Mouse (Mus musculus) ovary, postnatal 36 days (tissue): ENCODE data around the gene Taf9.

Experiments used
- DNase-seq: peaks from one replicate; pipeline ENCODE4 v3.0.0; 2022; ENCODE audit warnings: low spot score, mixed read lengths

Gene Taf9

GRCm38 (mm10) chr13:100669291-100670022 lies 18.1 kb downstream of the Taf9 start, which contains the start of gene Ccdc125:
Ccdc125 (plus strand) TSS chr13:100669717.
- DNase-seq: peak; percentile 39

- DNase-seq: no peak
Measured at GRCm38 (mm10) chr13:100670181-100670741, 18.9 kb downstream of the Taf9 start.

- DNase-seq: no peak
Measured at GRCm38 (mm10) chr13:100675936-100676635, 24.7 kb downstream of the Taf9 start.

- no peak for DNase-seq
Measured at GRCm38 (mm10) chr13:100681615-100682014, 30.2 kb downstream of the Taf9 start.

GRCm38 (mm10) chr13:100682837-100683236 lies 31.5 kb downstream of the Taf9 start:
- DNase-seq: no peak

GRCm38 (mm10) chr13:100684355-100684754 lies 33.0 kb downstream of the Taf9 start:
- DNase-seq: no peak

- DNase-seq: no peak
Measured at GRCm38 (mm10) chr13:100687513-100687912, 36.1 kb downstream of the Taf9 start.

- DNase-seq: no peak
Measured at GRCm38 (mm10) chr13:100697541-100697940, 46.2 kb downstream of the Taf9 start.

- no peak for DNase-seq
Measured at GRCm38 (mm10) chr13:100698866-100699265, 47.5 kb downstream of the Taf9 start.

GRCm38 (mm10) chr13:100703468-100703867 lies 52.1 kb downstream of the Taf9 start:
- no peak for DNase-seq
